Mouse (Mus musculus) midbrain, postnatal 0 days (tissue): ENCODE measurements around the gene Krtap16-1. TPM values are rescaled to one million over a fixed set of nuclear protein-coding genes. Genes with fewer than 3 reads are reported as not detected.

Experiments
- ATAC-seq: fragments of 200-750 bp; cut with Nextera tagmentation; 2 replicates; pipeline ENCODE4 v1.8.0; 2017; ENCODE audit warnings: moderate number of reproducible peaks, mild to moderate bottlenecking, moderate TSS enrichment, moderate library complexity; ENCODE audit not compliant: low FRiP score
- DNase-seq: peaks from one replicate; pipeline ENCODE4 v3.0.0-alpha.2; 2015; ENCODE audit warnings: low spot score
- H3K27ac ChIP-seq: fragments of 300-500 bp; sonication (generic); 2 replicates; pipeline ENCODE4 v1.5.1; 2014; ENCODE audit warnings: low read depth, mild to moderate bottlenecking, low read length, mixed read lengths
- H3K27me3 ChIP-seq: fragments of 300-500 bp; sonication (generic); 2 replicates; pipeline ENCODE4 v1.6.1; 2014; ENCODE audit warnings: low read length, control low read depth, mixed read lengths; ENCODE audit not compliant: insufficient read depth
- H3K36me3 ChIP-seq: fragments of 300-500 bp; sonication (generic); 2 replicates; pipeline ENCODE4 v1.6.1; 2014; ENCODE audit warnings: low read length, control low read depth, mixed read lengths; ENCODE audit not compliant: insufficient read depth
- H3K4me1 ChIP-seq: fragments of 300-500 bp; sonication (generic); 2 replicates; pipeline ENCODE4 v1.6.1; 2014; ENCODE audit warnings: mild to moderate bottlenecking, control low read depth, antibody characterized with exemption, low read length, mixed read lengths; ENCODE audit not compliant: insufficient read depth
- H3K4me2 ChIP-seq: fragments of 300-500 bp; sonication (generic); 2 replicates; pipeline ENCODE4 v1.6.1; 2014; ENCODE audit warnings: low read depth, mild to moderate bottlenecking, low read length, mixed read lengths; ENCODE audit not compliant: poor library complexity, severe bottlenecking
- H3K4me3 ChIP-seq: fragments of 300-500 bp; sonication (generic); 2 replicates; pipeline ENCODE4 v1.5.1; 2014; ENCODE audit warnings: low read depth, mild to moderate bottlenecking, low read length, moderate library complexity
- H3K9ac ChIP-seq: fragments of 300-500 bp; sonication (generic); replicated peaks from 2 replicates; pipeline ENCODE4 v1.6.1; 2014; ENCODE audit warnings: mild to moderate bottlenecking, low read length, moderate library complexity, mixed read lengths; ENCODE audit not compliant: poor library complexity, severe bottlenecking
- H3K9me3 ChIP-seq: fragments of 300-500 bp; sonication (generic); 2 replicates; pipeline ENCODE4 v1.6.1; 2016; ENCODE audit warnings: low read length, control low read depth
- CTCF ChIP-seq: IDR thresholded peaks from 2 replicates; pipeline ENCODE4 v1.5.1; 2016; ENCODE audit warnings: antibody characterized with exemption, mild to moderate bottlenecking
- WGBS: fragments of 180-500 bp; shearing (Covaris S2); extraction: QIAGEN DNeasy Blood & Tissue Kit; methylation state at CpG from one replicate; pipeline ENCODE4 v1.1.7; 2014; 5-methylcytosine and 5-hydroxymethylcytosine counted together
- polyA plus RNA-seq: library from polyadenylated mRNA; unstranded; fragments of >200 nt; fragmentation: Nextera tagmentation; extraction: Ambion mirVana; gene quantifications from 2 replicates; pipeline ENCODE4 v1.2.1, GENCODE M21; 2015
- total RNA-seq: library from RNA; depleted of rRNA; stranded (reverse); fragments of >200 nt; gene quantifications from 2 replicates; pipeline ENCODE4 v1.2.3, GENCODE M21; 2014

Krtap16-1 gene
- total and polyA plus RNA-seq, 2 experiments from 2014 or later, result not detected

GRCm38 (mm10) chr11:100010682-100011081 lies 24.3 kb upstream of the Krtap16-1 start:
- Histone ChIP-seq H3K4me2 (no peak overlapping the region), H3K9me3 (no peaks in the 10 kb centered on the region), H3K36me3 (no peaks in the 10 kb centered on the region), H3K9ac (no peak overlapping the region), H3K4me1 (no peaks in the 10 kb centered on the region), H3K4me3 (no peak overlapping the region), H3K27ac (no peak overlapping the region), H3K27me3 (no peaks in the 10 kb centered on the region)
- no peak for TF ChIP-seq CTCF
- 81% methylated on average over 5 of the region's 5 CpGs for WGBS
- DNase-seq (no peak), ATAC-seq (no peak)

GRCm38 (mm10) chr11:100008336-100008735 lies 21.9 kb upstream of the Krtap16-1 start:
- Histone ChIP-seq H3K4me1 (no peaks in the 10 kb centered on the region), H3K36me3 (no peaks in the 10 kb centered on the region), H3K4me3 (no peak overlapping the region), H3K27ac (no peak overlapping the region), H3K27me3 (no peaks in the 10 kb centered on the region), H3K9me3 (no peaks in the 10 kb centered on the region), H3K9ac (no peak overlapping the region), H3K4me2 (no peak overlapping the region)
- 91% methylated on average over 5 of the region's 5 CpGs for WGBS
- ATAC-seq (no peak), DNase-seq (no peak)
- no peak for TF ChIP-seq CTCF

- H3K9me3 ChIP-seq, result no peaks in the 10 kb centered on the region
- peak; percentile 53 for TF ChIP-seq CTCF
- ATAC-seq, result no peak
- H3K27me3 ChIP-seq, result no peaks in the 10 kb centered on the region
- 60% methylated on average over 3 of the region's 3 CpGs for WGBS
- H3K4me2 ChIP-seq, result no peak overlapping the region
- H3K4me1 ChIP-seq, result no peaks in the 10 kb centered on the region
- no peak overlapping the region for H3K9ac ChIP-seq
- no peaks in the 10 kb centered on the region for H3K36me3 ChIP-seq
- no peak overlapping the region for H3K27ac ChIP-seq
- H3K4me3 ChIP-seq, result no peak overlapping the region
- DNase-seq, result no peak
These were observed 20.2 kb upstream of the Krtap16-1 start for GRCm38 (mm10) chr11:100006624-100007023.

GRCm38 (mm10) chr11:100005905-100006304 lies 19.5 kb upstream of the Krtap16-1 start:
- no peak overlapping the region for H3K4me2 ChIP-seq
- H3K4me3 ChIP-seq, result no peak overlapping the region
- no peaks in the 10 kb centered on the region for H3K4me1 ChIP-seq
- DNase-seq (no peak), ATAC-seq (no peak)
- no peaks in the 10 kb centered on the region for H3K36me3 ChIP-seq
- H3K9ac ChIP-seq, result no peak overlapping the region
- 92% methylated on average over 8 of the region's 8 CpGs for WGBS
- TF ChIP-seq CTCF, result no peak
- H3K27me3 ChIP-seq, result no peaks in the 10 kb centered on the region
- no peaks in the 10 kb centered on the region for H3K9me3 ChIP-seq
- H3K27ac ChIP-seq, result no peak overlapping the region

GRCm38 (mm10) chr11:100004846-100005245 lies 18.4 kb upstream of the Krtap16-1 start:
- Histone ChIP-seq H3K9me3 (no peaks in the 10 kb centered on the region), H3K4me1 (no peaks in the 10 kb centered on the region), H3K9ac (no peak overlapping the region), H3K27me3 (no peaks in the 10 kb centered on the region), H3K4me3 (no peak overlapping the region), H3K36me3 (no peaks in the 10 kb centered on the region), H3K4me2 (no peak overlapping the region), H3K27ac (no peak overlapping the region)
- WGBS, result 26% methylated on average over 6 of the region's 6 CpGs
- peak; percentile 91 for TF ChIP-seq CTCF
- DNase-seq (peak; percentile 64), ATAC-seq (no peak)

GRCm38 (mm10) chr11:99999091-99999490 lies 12.7 kb upstream of the Krtap16-1 start:
- Histone ChIP-seq H3K4me3 (no peak overlapping the region), H3K9ac (no peak overlapping the region), H3K27ac (no peak overlapping the region), H3K36me3 (no peaks in the 10 kb centered on the region), H3K27me3 (no peaks in the 10 kb centered on the region), H3K4me2 (no peak overlapping the region), H3K4me1 (no peaks in the 10 kb centered on the region), H3K9me3 (no peaks in the 10 kb centered on the region)
- no peak for ATAC-seq
- no peak for DNase-seq
- 92% methylated on average over 7 of the region's 7 CpGs for WGBS
- no peak for TF ChIP-seq CTCF

GRCm38 (mm10) chr11:99994384-99994661 lies 7.9 kb upstream of the Krtap16-1 start:
- no peak for ATAC-seq
- H3K4me1 ChIP-seq, result no peaks in the 10 kb centered on the region
- TF ChIP-seq CTCF, result no peak
- no peak overlapping the region for H3K27ac ChIP-seq
- H3K9ac ChIP-seq, result no peak overlapping the region
- no peak for DNase-seq
- no peaks in the 10 kb centered on the region for H3K27me3 ChIP-seq
- no peak overlapping the region for H3K4me2 ChIP-seq
- no peaks in the 10 kb centered on the region for H3K9me3 ChIP-seq
- no peaks in the 10 kb centered on the region for H3K36me3 ChIP-seq
- H3K4me3 ChIP-seq, result no peak overlapping the region
- WGBS, result 71% methylated on average over 4 of the region's 4 CpGs
